Mouse (Mus musculus) spleen, adult 2 months (tissue): ENCODE results near the gene Slc29a1. TPM values are rescaled to one million over a fixed set of nuclear protein-coding genes. Genes with fewer than 3 reads are reported as not detected.

Source experiments
- DNase-seq, 2 experiments: peaks; one replicate each; pipeline versions ENCODE4 v3.0.0 to v3.0.0-alpha.2; 2012 to 2021; ENCODE audit warnings: low spot score in 2 of 2, low read depth in 1 of 2
- H3K27ac ChIP-seq: fragments of 200-500 bp; 2 replicates; pipeline ENCODE4 v1.5.1; 2012; ENCODE audit warnings: low read length, inconsistent platforms; ENCODE audit not compliant: insufficient read depth
- H3K27me3 ChIP-seq: fragments of 200-500 bp; 2 replicates; pipeline ENCODE4 v1.6.1; 2012; ENCODE audit warnings: mild to moderate bottlenecking, moderate library complexity, low read length, inconsistent platforms; ENCODE audit not compliant: control insufficient read depth, insufficient read depth
- H3K36me3 ChIP-seq: fragments of 200-500 bp; 2 replicates; pipeline ENCODE4 v1.6.1; 2012; ENCODE audit warnings: mild to moderate bottlenecking, low read length, inconsistent platforms; ENCODE audit not compliant: control insufficient read depth, insufficient read depth
- H3K4me1 ChIP-seq: fragments of 200-500 bp; 2 replicates; pipeline ENCODE4 v1.6.1; 2011; ENCODE audit warnings: inconsistent platforms; ENCODE audit not compliant: control insufficient read depth, insufficient read depth, insufficient read length
- H3K4me3 ChIP-seq: fragments of 200-500 bp; 2 replicates; pipeline ENCODE4 v1.5.1; 2011; ENCODE audit warnings: mild to moderate bottlenecking, inconsistent platforms; ENCODE audit not compliant: insufficient read depth, insufficient read length; ENCODE audit errors: extremely low read depth
- CTCF ChIP-seq: fragments of 200-500 bp; IDR thresholded peaks from 2 replicates; pipeline ENCODE4 v1.5.1; 2011; ENCODE audit warnings: mild to moderate bottlenecking, inconsistent platforms; ENCODE audit not compliant: insufficient read depth, insufficient read length, insufficient replicate concordance; ENCODE audit errors: extremely low read depth
- POLR2A ChIP-seq: fragments of 200-500 bp; IDR thresholded peaks from 2 replicates; pipeline ENCODE4 v1.6.1; 2011; ENCODE audit warnings: low read depth, low read length, inconsistent platforms
- WGBS: fragments of 180-500 bp; shearing (Covaris S2); methylation state at CpG from one replicate; pipeline ENCODE4 v1.1.7; 2018; 5-methylcytosine and 5-hydroxymethylcytosine counted together
- polyA plus RNA-seq: library from polyadenylated mRNA; depleted of rRNA; stranded (reverse); fragments of >200 nt; gene quantifications from 2 replicates; pipeline ENCODE4 v1.2.3, GENCODE M21; 2012

The Slc29a1 gene
- polyA plus RNA-seq, 1 experiment = 122 TPM

DNA sequence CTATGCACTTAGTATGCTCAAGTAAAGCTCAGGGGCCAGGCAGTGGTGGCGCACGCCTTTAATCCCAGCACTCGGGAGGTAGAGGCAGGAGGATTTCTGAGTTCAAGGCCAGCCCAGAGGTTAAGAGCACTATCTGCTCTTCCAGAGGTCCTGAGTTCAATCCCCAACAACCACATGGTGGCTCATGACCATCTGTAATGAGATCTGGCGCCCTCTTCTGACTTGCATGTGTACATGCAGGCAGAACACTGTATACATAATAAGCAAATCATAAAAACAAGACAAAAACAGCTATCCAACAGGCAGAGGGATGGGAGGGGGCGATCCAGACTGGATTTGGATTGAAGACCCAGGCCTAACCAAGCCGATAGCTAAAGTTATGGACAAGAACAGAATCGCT is 20.6 kb downstream of the Slc29a1 start:
- DNase-seq = no peak
- Histone ChIP-seq H3K27ac (no peak overlapping the region), H3K36me3 (no peaks in the 10 kb centered on the region), H3K27me3 (no peaks in the 10 kb centered on the region), H3K4me3 (no peak overlapping the region), H3K4me1 (peaks cover 6% of the 10 kb centered on the region; the same call in 1 of the 2 replicates)
- TF ChIP-seq CTCF (no peak), POLR2A (no peak)
- 79% methylated on average over 7 of the region's 7 CpGs for WGBS

DNA sequence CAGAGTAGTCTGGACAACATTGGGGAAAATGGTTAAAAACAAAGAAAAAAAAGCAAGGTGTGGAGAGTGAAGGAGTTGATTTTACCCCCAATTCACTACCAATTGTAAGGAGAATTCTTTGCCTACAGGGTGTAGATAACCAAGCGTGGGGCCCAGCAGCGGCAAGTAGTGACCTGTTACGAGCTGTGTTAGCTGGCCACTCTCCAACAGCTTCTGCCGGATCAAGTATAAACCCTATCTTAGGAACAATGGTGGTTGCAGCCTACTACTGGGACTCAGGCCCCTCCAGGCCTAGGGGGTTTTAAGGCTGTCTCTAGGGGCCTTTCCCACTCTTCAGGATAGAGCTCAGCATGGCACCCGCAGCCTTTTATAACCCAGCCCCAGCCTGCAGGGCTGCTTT is 21.2 kb downstream of the Slc29a1 start:
- Histone ChIP-seq H3K27ac (no peak overlapping the region), H3K36me3 (no peaks in the 10 kb centered on the region), H3K27me3 (no peaks in the 10 kb centered on the region), H3K4me3 (no peak overlapping the region), H3K4me1 (peaks cover 6% of the 10 kb centered on the region; the same call in 1 of the 2 replicates)
- no peak for TF ChIP-seq POLR2A
- DNase-seq = no peak
- WGBS = 59% methylated on average over 5 of the region's 5 CpGs

DNA sequence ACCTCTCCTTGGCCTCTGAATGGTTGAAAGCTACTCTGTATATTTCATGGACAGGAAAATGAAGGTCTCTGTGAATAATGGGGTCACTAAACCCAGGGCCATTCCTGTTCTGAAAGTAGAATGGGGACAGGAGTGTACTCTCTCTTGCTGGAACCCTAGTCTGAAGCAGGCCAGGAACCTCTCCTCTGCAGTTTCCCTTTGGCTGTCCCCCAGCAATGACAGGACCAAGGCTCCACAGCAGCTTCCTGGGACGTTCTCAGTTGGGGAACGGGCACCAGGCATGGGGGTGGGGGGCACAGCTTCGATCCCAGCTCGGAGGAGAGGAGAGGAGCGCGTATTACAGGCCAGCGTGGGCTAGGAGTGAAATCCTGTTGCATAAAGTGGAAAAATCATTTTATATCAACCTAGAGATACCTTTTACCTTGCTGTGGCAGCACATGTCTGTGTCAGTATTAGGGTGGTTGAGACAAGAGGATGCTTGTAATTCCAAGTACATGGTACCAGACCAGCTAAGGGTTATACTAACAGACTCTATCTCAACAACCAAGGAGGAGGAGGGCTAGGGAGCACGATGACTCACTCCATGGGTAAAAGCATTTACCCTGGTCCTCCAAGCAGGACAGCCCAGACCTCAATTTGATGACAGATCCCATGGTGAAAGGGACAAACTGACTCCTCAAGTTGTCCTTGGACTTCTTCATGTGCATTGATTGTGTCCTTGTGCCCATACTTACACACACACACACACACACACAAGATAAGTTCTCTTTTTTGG is 24.1 kb downstream of the Slc29a1 start:
- TF ChIP-seq CTCF = no peak
- no peak for TF ChIP-seq POLR2A
- Histone ChIP-seq H3K4me1 (peaks cover 8% of the 10 kb centered on the region; the same call in 1 of the 2 replicates), H3K4me3 (no peak overlapping the region), H3K27me3 (no peaks in the 10 kb centered on the region), H3K36me3 (peaks cover 11% of the 10 kb centered on the region), H3K27ac (no peak overlapping the region)
- DNase-seq = no peak
- WGBS = 91% methylated on average over 8 of the region's 8 CpGs

DNA sequence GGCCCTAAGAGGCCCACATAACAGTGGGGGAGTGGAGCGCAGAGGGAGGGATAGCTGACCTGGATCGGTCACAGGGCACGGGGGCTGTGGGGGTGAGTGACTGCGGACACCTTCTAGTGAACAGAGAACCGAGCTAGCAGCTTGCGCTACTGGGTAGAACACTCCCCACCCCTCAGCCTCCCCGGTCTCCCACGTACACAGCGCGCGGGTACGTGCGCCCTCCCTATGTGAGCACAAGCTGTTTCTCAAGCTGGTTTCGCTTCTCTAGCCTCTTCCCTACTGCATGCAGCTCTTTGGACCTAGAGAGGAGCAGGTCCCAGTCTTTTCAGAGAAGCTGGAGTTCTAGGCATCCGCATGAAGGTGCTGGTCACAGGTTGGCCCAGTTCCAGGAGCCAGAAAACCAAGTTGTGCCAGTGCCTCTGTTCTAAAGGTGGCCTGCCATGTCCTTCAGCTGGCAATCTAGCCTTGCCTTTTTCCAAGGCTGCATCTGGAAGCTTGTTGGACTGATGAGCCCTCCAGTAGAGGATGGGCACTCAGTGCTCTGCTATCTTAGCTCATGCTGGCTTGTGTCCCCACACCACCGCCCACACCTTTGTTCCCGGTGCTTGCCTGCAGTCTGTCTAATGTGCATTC is 25.2 kb downstream of the Slc29a1 start:
- Histone ChIP-seq H3K4me3 (peak overlapping the region; percentile 94), H3K27ac (peak overlapping the region; percentile 99), H3K36me3 (peaks cover 21% of the 10 kb centered on the region), H3K4me1 (peaks cover 8% of the 10 kb centered on the region; the same call in 1 of the 2 replicates), H3K27me3 (no peaks in the 10 kb centered on the region)
- peak; percentile 65 to 76 for DNase-seq
- WGBS = 3% methylated on average over 17 of the region's 17 CpGs
- TF ChIP-seq CTCF = peak; percentile 1; the same call in 1 of the 2 replicates
- peak; percentile 46 for TF ChIP-seq POLR2A

DNA sequence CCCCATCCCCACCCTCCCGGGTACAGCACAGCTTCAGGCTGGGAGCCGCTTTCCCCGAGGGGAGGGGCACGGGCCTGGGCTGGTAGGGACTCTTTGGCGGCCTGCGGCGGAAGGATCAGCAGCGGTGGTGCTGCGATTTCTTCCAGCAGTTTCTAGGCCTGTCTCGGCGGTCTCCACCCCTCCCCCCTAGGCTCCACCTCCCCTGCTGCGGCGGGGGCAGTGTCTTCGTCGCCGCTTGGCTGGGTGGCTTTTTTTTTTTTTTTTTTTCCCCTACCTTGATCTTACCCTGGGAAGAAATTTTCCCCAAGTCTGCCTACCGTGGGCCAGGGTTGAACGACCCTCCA is 25.7 kb downstream of the Slc29a1 start:
- Histone ChIP-seq H3K27me3 (no peaks in the 10 kb centered on the region), H3K27ac (peak overlapping the region; percentile 99), H3K4me3 (peak overlapping the region; percentile 94), H3K36me3 (peaks cover 26% of the 10 kb centered on the region), H3K4me1 (peaks cover 8% of the 10 kb centered on the region; the same call in 1 of the 2 replicates)
- WGBS = under 1% methylated on average over 16 of the region's 18 CpGs
- no peak for TF ChIP-seq CTCF
- 0 out of 2 replicates have a peak, but pooled peaks have one; percentile 8 for TF ChIP-seq POLR2A
- peak; percentile 89 to 93 for DNase-seq

DNA sequence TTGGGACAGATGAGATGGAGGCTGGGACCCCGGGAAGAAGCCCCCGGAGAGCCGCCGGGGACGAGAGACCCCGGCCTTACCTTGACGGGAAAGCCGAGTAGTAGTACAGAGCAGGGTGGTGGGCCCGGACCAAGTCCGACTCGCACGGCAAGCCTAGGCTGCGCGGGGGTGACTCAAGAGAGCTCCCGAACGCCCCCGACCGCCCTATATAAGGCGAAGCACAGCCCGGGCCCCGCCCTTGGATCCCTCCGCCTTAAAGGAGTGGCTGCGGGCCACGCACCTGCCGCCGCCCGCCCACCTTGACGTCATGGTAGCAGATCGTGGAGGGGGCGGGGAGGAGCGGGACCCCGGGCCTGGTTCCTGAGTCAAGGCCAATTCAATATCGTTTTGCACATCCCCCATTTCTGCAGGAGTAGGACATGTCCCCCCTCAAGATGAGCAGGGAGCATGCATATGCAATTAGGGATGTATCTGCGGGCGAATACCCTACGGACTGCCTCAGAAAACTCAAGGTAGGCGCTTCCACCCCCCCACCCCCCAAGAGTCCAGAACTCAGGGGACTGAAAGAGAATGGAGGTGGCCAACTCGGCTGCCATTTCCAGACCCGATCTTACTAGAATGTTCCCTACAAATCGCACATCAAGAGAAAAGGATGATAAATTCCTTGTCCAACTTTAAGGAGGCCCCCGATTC is 26.2 kb downstream of the Slc29a1 start, which contains the start of gene Hsp90ab1:
TSS of gene Hsp90ab1 (minus strand) at position 185 of the 693 bp plus-strand sequence.
- no peaks in the 10 kb centered on the region for H3K27me3 ChIP-seq
- peaks cover 29% of the 10 kb centered on the region for H3K36me3 ChIP-seq
- no peak for TF ChIP-seq CTCF
- peak; percentile 98 for TF ChIP-seq POLR2A
- H3K4me3 ChIP-seq = peak within 1 kb of the TSS; percentile 94
- WGBS = under 1% methylated on average over 41 of the region's 41 CpGs
- peak; percentile 95 to 98 for DNase-seq
- peaks cover 8% of the 10 kb centered on the region; the same call in 1 of the 2 replicates for H3K4me1 ChIP-seq
- peak within 1 kb of the TSS; percentile 99 for H3K27ac ChIP-seq
